Mouse (Mus musculus) hindbrain, embryonic 13.5 days (tissue): ENCODE results near the gene Galnt18. TPM values are rescaled to one million over a fixed set of nuclear protein-coding genes. Genes with fewer than 3 reads are reported as not detected.
A peak's percentile ranks its signal among the peaks of the same experiment; 100 is the strongest.

Source experiments
- ATAC-seq: fragments of 200-750 bp; cut with Nextera tagmentation; 2 replicates; pipeline ENCODE4 v1.8.0; 2017; ENCODE audit warnings: moderate TSS enrichment; ENCODE audit not compliant: low FRiP score
- H3K27ac ChIP-seq: fragments of 300-500 bp; sonication (generic); 2 replicates; pipeline ENCODE4 v1.5.1; 2015; ENCODE audit warnings: inconsistent platforms, mild to moderate bottlenecking, moderate library complexity
- H3K27me3 ChIP-seq: fragments of 300-500 bp; sonication (generic); 2 replicates; pipeline ENCODE4 v1.6.1; 2015; ENCODE audit warnings: mild to moderate bottlenecking, inconsistent platforms
- H3K36me3 ChIP-seq: fragments of 300-500 bp; sonication (generic); 2 replicates; pipeline ENCODE4 v1.6.1; 2015; ENCODE audit warnings: mild to moderate bottlenecking, inconsistent platforms
- H3K4me1 ChIP-seq: fragments of 300-500 bp; sonication (generic); replicated peaks from 2 replicates; pipeline ENCODE4 v1.6.1; 2015; ENCODE audit warnings: inconsistent platforms
- H3K4me2 ChIP-seq: fragments of 300-500 bp; sonication (generic); 2 replicates; pipeline ENCODE4 v1.6.1; 2015; ENCODE audit warnings: inconsistent platforms, mild to moderate bottlenecking, moderate library complexity
- H3K4me3 ChIP-seq: fragments of 300-500 bp; sonication (generic); 2 replicates; pipeline ENCODE4 v1.5.1; 2015; ENCODE audit warnings: mild to moderate bottlenecking, inconsistent platforms
- H3K9ac ChIP-seq: fragments of 300-500 bp; sonication (generic); 2 replicates; pipeline ENCODE4 v1.6.1; 2015; ENCODE audit warnings: mild to moderate bottlenecking, inconsistent platforms
- H3K9me3 ChIP-seq: fragments of 300-500 bp; sonication (generic); 2 replicates; pipeline ENCODE4 v1.6.1; 2016; ENCODE audit warnings: inconsistent platforms
- WGBS: fragments of 180-500 bp; shearing (Covaris S2); methylation state at CpG from one replicate; pipeline ENCODE4 v1.1.7; 2015; 5-methylcytosine and 5-hydroxymethylcytosine counted together
- polyA plus RNA-seq: library from polyadenylated mRNA; unstranded; fragments of >200 nt; fragmentation: Nextera tagmentation; extraction: Ambion mirVana; gene quantifications from 2 replicates; pipeline ENCODE4 v1.2.1, GENCODE M21; 2015

Galnt18 gene
- polyA plus RNA-seq, 1 experiment from 2014 or later = 10.4 TPM

DNA sequence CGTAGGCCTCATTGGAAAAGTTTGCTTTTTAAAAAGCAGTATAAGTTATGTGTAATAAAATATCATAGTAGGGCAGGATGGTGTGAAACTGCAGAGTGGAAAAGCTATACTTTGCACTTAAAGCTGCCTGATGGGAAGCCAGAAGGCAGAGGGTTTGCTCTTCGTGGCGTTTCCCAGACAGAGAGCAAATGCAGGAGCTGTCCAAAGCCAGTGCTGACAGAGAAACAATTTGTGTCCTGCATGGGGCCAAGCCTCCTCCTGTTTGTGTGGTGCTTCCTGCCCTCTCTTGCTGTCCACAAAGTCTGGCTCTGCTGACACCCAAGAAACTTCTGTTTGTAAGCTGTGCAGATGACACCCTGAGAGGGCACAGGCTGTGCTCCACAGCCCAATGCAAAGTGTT lies 220.8 kb downstream of the Galnt18 start:
- no peak overlapping the region for H3K27ac ChIP-seq
- 0 out of 2 replicates have a peak, but pooled peaks cover 3% of the 10 kb centered on the region for H3K36me3 ChIP-seq
- no peak overlapping the region for H3K4me3 ChIP-seq
- H3K9ac ChIP-seq = no peak overlapping the region
- H3K27me3 ChIP-seq = no peaks in the 10 kb centered on the region
- no peaks in the 10 kb centered on the region for H3K9me3 ChIP-seq
- 57% methylated on average over 3 of the region's 3 CpGs for WGBS
- peaks cover 9% of the 10 kb centered on the region for H3K4me1 ChIP-seq
- H3K4me2 ChIP-seq = no peak overlapping the region
- no peak for ATAC-seq

DNA sequence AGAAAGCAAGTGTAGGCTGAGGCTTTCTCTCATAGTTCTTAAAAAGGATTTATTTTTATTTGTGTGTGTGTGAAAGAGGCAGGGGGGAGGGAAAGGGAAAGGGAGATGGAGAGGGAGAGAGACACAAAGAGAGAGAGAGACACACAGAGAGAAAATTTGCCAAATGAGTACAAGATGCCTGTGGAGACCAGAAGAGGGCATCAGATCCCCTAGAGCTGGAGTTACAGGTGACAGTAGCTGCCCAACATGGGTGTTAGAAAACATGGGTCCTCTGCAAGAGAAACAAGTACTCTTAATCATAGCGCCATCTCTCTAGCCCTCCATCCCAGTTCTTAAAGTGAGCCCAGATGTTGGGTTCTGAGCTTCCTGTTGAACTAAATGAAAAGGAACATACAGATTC lies 228.8 kb downstream of the Galnt18 start:
- H3K4me2 ChIP-seq = no peak overlapping the region
- H3K9me3 ChIP-seq = no peaks in the 10 kb centered on the region
- WGBS = 93% methylated on average over 1 of the region's 1 CpGs
- no peaks in the 10 kb centered on the region for H3K36me3 ChIP-seq
- no peak overlapping the region for H3K9ac ChIP-seq
- no peak overlapping the region for H3K4me3 ChIP-seq
- peaks cover 27% of the 10 kb centered on the region for H3K4me1 ChIP-seq
- no peak for ATAC-seq
- H3K27ac ChIP-seq = no peak overlapping the region
- peaks cover 6% of the 10 kb centered on the region; the same call in 1 of the 2 replicates for H3K27me3 ChIP-seq

DNA sequence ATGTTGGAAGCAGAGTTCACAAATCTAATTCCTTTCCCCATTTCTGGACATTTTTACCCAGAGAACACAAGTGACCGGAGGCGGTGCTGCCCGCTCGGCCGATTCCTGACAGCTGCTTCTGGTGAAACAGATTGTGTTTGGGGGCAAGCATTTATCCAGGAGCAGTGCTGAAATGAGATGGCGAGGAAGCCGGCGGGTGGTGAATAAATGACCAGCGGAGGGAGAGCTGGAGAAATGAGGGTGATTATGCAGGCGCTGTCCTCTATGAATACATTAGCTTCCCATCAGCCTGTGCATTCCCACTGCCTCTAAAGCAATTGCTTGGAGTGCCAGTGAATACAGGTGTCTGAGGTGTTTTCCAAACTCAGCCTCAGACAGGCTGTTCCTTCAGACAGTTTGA lies 232.7 kb downstream of the Galnt18 start:
- H3K36me3 ChIP-seq = no peaks in the 10 kb centered on the region
- H3K27me3 ChIP-seq = peaks cover 6% of the 10 kb centered on the region; the same call in 1 of the 2 replicates
- peak overlapping the region; percentile 34 for H3K4me2 ChIP-seq
- peak; percentile 61 for ATAC-seq
- no peak overlapping the region; the same call in 1 of the 2 replicates for H3K9ac ChIP-seq
- no peaks in the 10 kb centered on the region for H3K9me3 ChIP-seq
- 15% methylated on average over 10 of the region's 10 CpGs for WGBS
- peaks cover 26% of the 10 kb centered on the region for H3K4me1 ChIP-seq
- H3K27ac ChIP-seq = peak overlapping the region; percentile 79
- H3K4me3 ChIP-seq = no peak overlapping the region

DNA sequence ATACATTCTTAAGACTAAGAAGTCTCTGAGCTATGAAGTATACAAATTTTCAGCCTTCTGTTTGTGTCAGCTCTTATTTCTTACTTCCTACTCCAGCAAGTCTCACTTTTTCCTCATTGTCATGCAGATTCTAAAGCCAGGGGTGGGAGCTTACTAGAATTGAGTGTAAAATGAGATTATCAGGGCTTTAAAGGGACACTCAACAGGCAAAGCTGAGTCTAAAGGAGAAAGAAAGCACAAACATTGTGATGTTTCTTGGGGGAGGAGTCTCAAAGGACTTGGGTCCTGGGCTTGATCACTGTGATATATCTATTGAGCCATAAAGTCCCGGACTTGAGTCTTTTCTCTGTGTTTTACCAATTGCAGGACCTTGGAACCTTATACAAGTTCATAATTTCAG lies 234.2 kb downstream of the Galnt18 start:
- Histone ChIP-seq H3K4me3 (no peak overlapping the region), H3K36me3 (no peaks in the 10 kb centered on the region), H3K9me3 (no peaks in the 10 kb centered on the region), H3K9ac (no peak overlapping the region), H3K4me1 (peaks cover 26% of the 10 kb centered on the region), H3K4me2 (no peak overlapping the region), H3K27ac (no peak overlapping the region), H3K27me3 (peaks cover 6% of the 10 kb centered on the region; the same call in 1 of the 2 replicates)
- ATAC-seq = no peak
- 71% methylated on average over 1 of the region's 1 CpGs for WGBS

DNA sequence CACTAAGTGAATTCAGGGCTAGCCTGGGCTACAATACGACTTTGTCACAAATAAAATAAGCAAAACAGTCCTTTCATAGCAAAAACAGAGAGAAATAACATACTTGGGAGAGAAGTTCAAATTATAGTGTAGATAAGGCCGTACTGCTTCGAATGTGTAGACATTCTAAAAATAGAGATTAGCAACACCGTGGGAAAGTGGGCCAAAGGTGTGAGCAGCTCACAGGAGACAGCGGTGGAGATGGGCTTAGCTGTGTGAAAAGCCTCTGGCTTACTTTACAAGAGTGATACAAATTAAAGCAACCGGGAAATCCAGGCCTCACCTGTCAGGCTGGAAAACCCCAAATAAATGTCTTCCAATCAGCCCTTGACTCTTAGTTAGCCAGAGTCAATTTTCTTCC lies 241.8 kb downstream of the Galnt18 start:
- 87% methylated on average over 6 of the region's 6 CpGs for WGBS
- no peaks in the 10 kb centered on the region for H3K4me1 ChIP-seq
- no peak for ATAC-seq
- no peaks in the 10 kb centered on the region for H3K36me3 ChIP-seq
- no peak overlapping the region for H3K9ac ChIP-seq
- H3K27me3 ChIP-seq = no peaks in the 10 kb centered on the region
- H3K9me3 ChIP-seq = no peaks in the 10 kb centered on the region
- H3K27ac ChIP-seq = no peak overlapping the region
- no peak overlapping the region for H3K4me3 ChIP-seq
- H3K4me2 ChIP-seq = no peak overlapping the region

DNA sequence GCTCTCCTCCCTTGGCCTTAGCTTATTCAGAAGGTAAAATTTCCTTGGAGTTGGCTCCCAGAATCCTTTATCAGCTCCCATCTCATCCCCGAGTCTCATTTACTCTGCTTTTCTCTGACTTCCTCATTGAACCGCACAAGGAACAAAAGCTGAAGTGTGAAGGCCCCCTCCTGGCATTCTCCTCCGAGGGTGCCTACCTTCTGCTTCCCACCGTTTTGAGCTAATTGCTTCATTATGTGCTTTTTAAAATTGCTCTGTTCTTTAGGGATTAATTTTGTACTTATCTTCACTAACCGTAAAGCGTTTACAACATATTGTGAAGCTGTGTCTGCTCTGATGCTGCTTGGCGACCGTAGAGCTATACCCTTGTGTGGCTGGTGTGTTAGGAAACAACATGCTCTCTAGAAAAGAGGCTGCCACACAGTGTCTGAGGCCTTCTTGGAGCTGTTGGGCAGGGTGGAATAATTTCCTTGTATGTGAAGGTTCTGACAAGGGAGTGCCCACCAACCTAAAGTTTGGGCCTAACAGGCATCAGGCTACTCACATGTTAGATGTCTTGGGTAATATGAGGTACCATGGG lies 244.9 kb downstream of the Galnt18 start:
- no peak overlapping the region for H3K4me2 ChIP-seq
- no peak overlapping the region for H3K9ac ChIP-seq
- no peaks in the 10 kb centered on the region; the same call in 1 of the 2 replicates for H3K36me3 ChIP-seq
- no peaks in the 10 kb centered on the region for H3K4me1 ChIP-seq
- no peak overlapping the region for H3K4me3 ChIP-seq
- H3K9me3 ChIP-seq = no peaks in the 10 kb centered on the region
- 56% methylated on average over 8 of the region's 8 CpGs for WGBS
- ATAC-seq = no peak
- peak overlapping the region; percentile 20; the same call in 1 of the 2 replicates for H3K27ac ChIP-seq
- H3K27me3 ChIP-seq = no peaks in the 10 kb centered on the region

DNA sequence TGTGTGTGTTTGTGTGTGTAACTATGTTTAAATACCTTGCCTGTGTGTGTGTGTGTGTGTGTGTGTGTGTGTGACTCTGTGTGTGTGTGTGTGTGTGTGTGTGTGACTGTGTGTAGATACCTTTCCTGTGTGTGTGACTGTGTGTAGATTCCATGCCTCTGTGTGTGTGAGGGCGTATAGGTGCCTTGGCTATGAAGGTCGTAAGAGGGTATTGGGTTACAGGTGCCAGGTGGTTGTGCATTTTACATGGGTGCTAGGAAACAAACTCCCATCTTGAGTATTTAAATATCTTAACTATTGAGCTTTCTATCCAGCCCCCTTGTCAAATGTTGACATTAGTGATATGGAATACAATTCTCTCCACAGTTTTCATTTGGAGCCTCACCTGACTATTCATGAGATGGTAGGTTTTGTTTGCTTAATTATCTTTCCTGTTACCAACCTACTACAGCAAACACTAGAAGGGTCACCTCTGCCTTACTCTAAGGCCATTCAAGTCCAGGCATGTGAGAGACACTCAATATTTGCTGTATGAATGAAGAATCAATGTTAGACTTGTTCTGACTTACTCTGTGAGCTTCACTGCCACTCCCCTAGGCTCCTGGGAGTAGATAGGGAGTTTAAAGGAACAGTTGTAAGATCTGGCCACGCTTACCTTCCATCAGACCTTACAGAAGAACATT lies 250.7 kb downstream of the Galnt18 start:
- no peak overlapping the region for H3K4me3 ChIP-seq
- no peak overlapping the region for H3K9ac ChIP-seq
- H3K27me3 ChIP-seq = no peaks in the 10 kb centered on the region
- no peak overlapping the region for H3K27ac ChIP-seq
- H3K4me2 ChIP-seq = no peak overlapping the region
- ATAC-seq = no peak
- no peaks in the 10 kb centered on the region; the same call in 1 of the 2 replicates for H3K36me3 ChIP-seq
- H3K4me1 ChIP-seq = no peaks in the 10 kb centered on the region
- H3K9me3 ChIP-seq = no peaks in the 10 kb centered on the region
- WGBS = 81% methylated on average over 3 of the region's 3 CpGs

DNA sequence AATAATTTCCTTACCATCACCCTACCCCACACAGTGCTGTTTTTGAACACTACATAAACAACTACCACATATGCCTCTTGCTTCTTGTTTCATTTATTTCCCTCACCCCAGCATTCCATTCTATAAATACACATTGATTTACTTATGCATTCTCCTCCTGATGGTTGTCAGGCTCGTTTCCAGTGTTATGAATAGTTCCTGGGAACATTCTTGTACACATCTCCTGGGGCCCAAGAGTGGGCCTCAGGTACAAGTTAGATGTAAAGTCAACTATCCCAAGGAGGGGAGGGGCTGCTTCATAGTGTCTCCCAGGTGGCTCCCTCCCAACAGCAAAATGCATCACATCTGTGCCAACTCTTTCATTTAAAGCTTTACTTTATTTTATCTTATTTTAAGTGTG lies 251.3 kb downstream of the Galnt18 start:
- H3K4me2 ChIP-seq = no peak overlapping the region

DNA sequence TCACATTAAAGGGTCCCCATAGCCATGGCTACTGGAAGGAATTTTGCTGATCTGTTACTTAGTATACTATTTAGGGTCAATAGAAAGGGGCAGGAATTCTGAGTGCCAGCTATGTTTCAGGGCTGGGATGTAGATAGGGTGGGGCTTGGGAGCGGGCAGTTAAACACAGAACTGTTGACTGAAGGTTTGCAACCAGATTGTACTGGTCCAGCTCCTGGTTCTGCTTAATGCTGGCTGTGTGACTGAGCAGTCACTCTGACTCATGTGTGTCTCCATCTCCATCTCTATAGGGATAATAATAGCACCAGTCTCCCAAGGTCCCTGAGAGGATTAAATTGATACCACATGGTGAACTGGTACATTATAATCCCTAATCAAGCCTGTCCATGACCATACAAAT lies 258.9 kb downstream of the Galnt18 start:
- H3K27me3 ChIP-seq = no peaks in the 10 kb centered on the region
- no peak overlapping the region for H3K4me2 ChIP-seq
- H3K27ac ChIP-seq = no peak overlapping the region
- ATAC-seq = no peak
- no peak overlapping the region for H3K9ac ChIP-seq
- H3K9me3 ChIP-seq = no peaks in the 10 kb centered on the region
- H3K4me3 ChIP-seq = no peak overlapping the region
- no peaks in the 10 kb centered on the region for H3K4me1 ChIP-seq
- WGBS = 95% methylated on average over 1 of the region's 1 CpGs
- H3K36me3 ChIP-seq = no peaks in the 10 kb centered on the region

More for the DNA sequence above, 251.3 kb downstream of the Galnt18 start:
- Histone ChIP-seq H3K9me3 (no peaks in the 10 kb centered on the region), H3K36me3 (no peaks in the 10 kb centered on the region; the same call in 1 of the 2 replicates), H3K27ac (no peak overlapping the region), H3K27me3 (no peaks in the 10 kb centered on the region), H3K4me1 (no peaks in the 10 kb centered on the region), H3K9ac (no peak overlapping the region), H3K4me3 (no peak overlapping the region)
- ATAC-seq = no peak
- WGBS = 67% methylated on average over 1 of the region's 1 CpGs

DNA sequence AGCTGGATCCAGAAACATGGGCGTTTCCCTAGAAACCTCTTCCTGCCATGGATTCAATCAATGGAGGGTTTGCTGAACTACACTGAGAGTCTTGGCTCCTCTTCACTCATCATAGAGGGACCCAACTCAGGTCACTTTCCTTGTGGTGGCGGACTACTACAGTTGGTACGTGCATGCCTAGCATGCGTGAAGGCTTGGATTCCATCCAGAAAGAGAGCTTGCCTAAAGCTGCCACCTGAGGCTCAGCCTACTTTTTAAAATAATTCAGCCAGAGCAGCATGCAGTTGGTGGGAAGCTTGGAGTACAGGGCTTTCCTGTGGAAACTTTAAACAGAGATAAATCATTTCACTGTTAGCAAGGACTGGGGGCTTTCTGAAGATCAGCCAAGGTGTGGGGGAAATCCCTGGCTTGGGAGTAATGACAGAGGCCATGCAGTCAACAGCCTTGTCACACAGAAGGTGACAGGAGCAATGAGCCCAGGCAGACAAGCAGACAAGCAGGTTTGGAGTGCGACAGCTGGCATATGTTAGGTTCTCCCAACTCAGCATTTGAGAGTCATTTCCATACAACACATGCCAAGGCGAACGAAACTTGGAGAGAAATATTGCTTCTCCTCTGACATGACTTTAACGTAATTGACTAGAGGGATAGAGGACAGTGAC lies 261.1 kb downstream of the Galnt18 start:
- no peak overlapping the region for H3K9ac ChIP-seq
- 82% methylated on average over 8 of the region's 8 CpGs for WGBS
- ATAC-seq = no peak

DNA sequence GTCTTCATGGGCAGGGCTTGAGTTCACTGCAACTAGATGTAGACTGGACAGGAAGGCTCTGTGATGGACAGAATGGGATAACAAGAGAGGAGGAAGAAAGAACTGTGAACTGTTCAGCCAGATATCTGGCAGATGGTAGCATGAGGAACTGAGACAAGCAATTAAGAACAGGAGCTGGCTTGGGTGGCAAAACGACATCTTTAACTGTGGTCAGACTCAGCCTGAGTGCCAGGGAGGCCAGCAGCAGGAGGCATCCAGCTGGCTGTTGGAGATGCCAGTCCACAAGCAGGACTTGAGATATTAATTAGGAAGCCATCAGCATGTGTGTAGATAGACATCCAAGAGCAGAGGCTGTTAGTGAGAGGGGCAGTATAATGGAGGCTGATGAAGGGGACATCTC lies 262.9 kb downstream of the Galnt18 start:
- Histone ChIP-seq H3K4me2 (no peak overlapping the region), H3K27me3 (no peaks in the 10 kb centered on the region), H3K4me1 (no peaks in the 10 kb centered on the region), H3K36me3 (no peaks in the 10 kb centered on the region), H3K27ac (no peak overlapping the region), H3K9ac (no peak overlapping the region), H3K9me3 (no peaks in the 10 kb centered on the region), H3K4me3 (no peak overlapping the region)
- ATAC-seq = no peak
- 72% methylated on average over 1 of the region's 1 CpGs for WGBS

More for the DNA sequence above, 261.1 kb downstream of the Galnt18 start:
- no peaks in the 10 kb centered on the region for H3K9me3 ChIP-seq
- no peaks in the 10 kb centered on the region for H3K27me3 ChIP-seq
- H3K4me3 ChIP-seq = no peak overlapping the region
- no peak overlapping the region for H3K4me2 ChIP-seq
- H3K27ac ChIP-seq = no peak overlapping the region
- no peaks in the 10 kb centered on the region for H3K4me1 ChIP-seq
- H3K36me3 ChIP-seq = no peaks in the 10 kb centered on the region

DNA sequence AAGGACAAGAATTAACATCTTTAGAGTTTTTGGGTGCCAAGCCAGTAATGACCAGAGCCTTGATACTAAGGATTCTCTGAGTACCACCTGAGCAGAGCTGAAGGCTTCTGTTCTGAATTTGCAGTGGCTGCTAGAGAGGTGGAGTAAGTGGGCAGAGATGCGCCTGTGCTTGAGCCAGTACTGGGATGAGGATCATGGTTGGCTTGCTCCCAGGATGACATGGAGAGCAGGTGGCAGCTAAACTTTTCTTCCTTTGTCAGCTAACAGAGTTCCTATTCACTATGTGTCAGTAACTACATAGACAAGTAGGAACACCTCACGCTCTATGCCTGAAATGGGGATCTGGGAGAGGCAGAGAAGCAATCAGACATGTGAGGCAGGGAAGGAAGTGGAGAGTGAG lies 264.3 kb downstream of the Galnt18 start:
- Histone ChIP-seq H3K36me3 (no peaks in the 10 kb centered on the region), H3K9me3 (no peaks in the 10 kb centered on the region), H3K4me1 (no peaks in the 10 kb centered on the region), H3K27ac (no peak overlapping the region), H3K9ac (no peak overlapping the region), H3K27me3 (no peaks in the 10 kb centered on the region), H3K4me3 (no peak overlapping the region), H3K4me2 (no peak overlapping the region)
- ATAC-seq = no peak
- WGBS = 90% methylated on average over 2 of the region's 2 CpGs
